Mouse (Mus musculus) embryonic facial prominence, embryonic 13.5 days (tissue): ENCODE measurements at regions not wholly inside any gene's neighbourhood (a gene's known extent, or its start where the extent isn't known, plus 50 kb on each side); places are given as distances from the start of the nearest gene placed in this dataset.

Experiments
- ATAC-seq: fragments of 200-750 bp; cut with Nextera tagmentation; 2 replicates; pipeline ENCODE4 v1.8.0; 2017; ENCODE audit warnings: low read depth; ENCODE audit not compliant: insufficient number of reproducible peaks, insufficient read depth, low FRiP score, low TSS enrichment
- H3K27ac ChIP-seq: fragments of 300-500 bp; sonication (generic); 2 replicates; pipeline ENCODE4 v1.5.1; 2015; ENCODE audit warnings: moderate library complexity, mild to moderate bottlenecking, inconsistent platforms
- H3K27me3 ChIP-seq: fragments of 300-500 bp; sonication (generic); 2 replicates; pipeline ENCODE4 v1.6.1; 2015; ENCODE audit warnings: mild to moderate bottlenecking, inconsistent platforms
- H3K36me3 ChIP-seq: fragments of 300-500 bp; sonication (generic); 2 replicates; pipeline ENCODE4 v1.6.1; 2015; ENCODE audit warnings: mild to moderate bottlenecking, inconsistent platforms
- H3K4me1 ChIP-seq: fragments of 300-500 bp; sonication (generic); 2 replicates; pipeline ENCODE4 v1.6.1; 2015; ENCODE audit warnings: inconsistent platforms
- H3K4me2 ChIP-seq: fragments of 300-500 bp; sonication (generic); 2 replicates; pipeline ENCODE4 v1.6.1; 2015; ENCODE audit warnings: moderate library complexity, mild to moderate bottlenecking, inconsistent platforms
- H3K4me3 ChIP-seq: fragments of 300-500 bp; sonication (generic); 2 replicates; pipeline ENCODE4 v1.5.1; 2015; ENCODE audit warnings: mild to moderate bottlenecking, inconsistent platforms
- H3K9ac ChIP-seq: fragments of 300-500 bp; sonication (generic); 2 replicates; pipeline ENCODE4 v1.6.1; 2015; ENCODE audit warnings: mild to moderate bottlenecking, inconsistent platforms
- H3K9me3 ChIP-seq: fragments of 300-500 bp; sonication (generic); 2 replicates; pipeline ENCODE4 v1.6.1; 2016; ENCODE audit warnings: inconsistent platforms
- WGBS: fragments of 180-500 bp; shearing (Covaris S2); methylation state at CpG from one replicate; pipeline ENCODE4 v1.1.7; 2015; ENCODE audit warnings: mixed read lengths; 5-methylcytosine and 5-hydroxymethylcytosine counted together

DNA sequence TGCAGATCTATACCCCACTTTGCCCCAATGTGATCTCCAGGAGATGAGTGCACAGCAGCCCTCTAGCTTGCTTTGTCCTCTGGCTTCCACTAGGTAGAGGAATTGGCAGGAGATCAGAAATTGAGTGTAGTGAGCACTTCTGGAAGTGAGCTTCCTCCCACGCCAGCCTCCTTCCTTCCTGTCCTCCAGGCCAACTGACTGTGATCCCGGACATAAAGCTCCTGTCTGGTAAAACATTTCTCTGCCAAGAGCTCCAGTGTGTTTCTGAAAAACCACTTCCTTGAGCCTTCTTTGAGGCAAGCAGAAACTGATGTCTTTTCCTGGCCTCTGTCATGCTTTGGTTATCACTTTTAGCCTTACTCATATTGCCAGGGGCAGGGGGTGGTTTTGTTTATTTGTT, 197.5 kb downstream of the Mreg start:
- H3K27ac ChIP-seq, result no peak overlapping the region
- no peak for ATAC-seq
- no peaks in the 10 kb centered on the region for H3K27me3 ChIP-seq
- H3K36me3 ChIP-seq, result no peaks in the 10 kb centered on the region
- 65% methylated on average over 2 of the region's 2 CpGs for WGBS
- no peak overlapping the region for H3K9ac ChIP-seq
- H3K4me3 ChIP-seq, result no peak overlapping the region
- peaks cover 27% of the 10 kb centered on the region for H3K4me1 ChIP-seq
- H3K9me3 ChIP-seq, result no peaks in the 10 kb centered on the region
- H3K4me2 ChIP-seq, result no peak overlapping the region

DNA sequence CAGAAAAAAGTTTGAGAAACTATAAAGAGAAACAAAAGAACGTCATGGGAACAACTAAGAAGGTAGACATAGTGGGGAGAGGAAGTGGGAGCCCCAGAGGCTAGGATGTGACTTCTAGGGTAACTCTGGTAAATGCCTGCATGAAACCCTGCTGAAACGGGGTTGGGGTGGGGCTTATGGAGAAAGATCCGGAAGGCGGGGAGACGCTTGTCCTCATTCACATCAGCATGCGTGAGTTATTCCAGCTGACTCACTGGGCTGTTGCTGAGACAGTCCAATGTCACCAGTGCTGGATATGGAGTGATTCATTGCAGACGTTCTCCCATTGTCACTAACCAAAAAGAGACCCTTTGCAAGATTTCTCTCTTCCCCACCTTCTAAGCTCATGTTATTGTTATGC, 198.2 kb downstream of the Mreg start:
- 88% methylated on average over 7 of the region's 7 CpGs for WGBS
- Histone ChIP-seq H3K9ac (no peak overlapping the region), H3K36me3 (no peaks in the 10 kb centered on the region), H3K27ac (no peak overlapping the region), H3K4me2 (no peak overlapping the region), H3K27me3 (no peaks in the 10 kb centered on the region), H3K4me3 (no peak overlapping the region), H3K4me1 (peaks cover 19% of the 10 kb centered on the region), H3K9me3 (no peaks in the 10 kb centered on the region)
- no peak for ATAC-seq

GRCm38 (mm10) chr1:72012710-72013109, 199.4 kb downstream of the Mreg start:
- H3K9me3 ChIP-seq, result no peaks in the 10 kb centered on the region
- H3K27ac ChIP-seq, result no peak overlapping the region
- no peaks in the 10 kb centered on the region for H3K36me3 ChIP-seq
- H3K4me1 ChIP-seq, result peaks cover 9% of the 10 kb centered on the region
- 77% methylated on average over 7 of the region's 7 CpGs for WGBS
- no peak overlapping the region for H3K9ac ChIP-seq
- H3K4me3 ChIP-seq, result no peak overlapping the region
- H3K4me2 ChIP-seq, result no peak overlapping the region
- H3K27me3 ChIP-seq, result no peaks in the 10 kb centered on the region
- no peak for ATAC-seq

- Histone ChIP-seq H3K27me3 (no peaks in the 10 kb centered on the region), H3K4me1 (peaks cover 3% of the 10 kb centered on the region), H3K4me2 (no peak overlapping the region), H3K9me3 (no peaks in the 10 kb centered on the region), H3K27ac (no peak overlapping the region), H3K9ac (no peak overlapping the region), H3K4me3 (no peak overlapping the region), H3K36me3 (no peaks in the 10 kb centered on the region)
- WGBS, result 48% methylated on average over 7 of the region's 7 CpGs
- ATAC-seq, result no peak
Observed at GRCm38 (mm10) chr1:72009270-72009928, 202.7 kb downstream of the Mreg start.

DNA sequence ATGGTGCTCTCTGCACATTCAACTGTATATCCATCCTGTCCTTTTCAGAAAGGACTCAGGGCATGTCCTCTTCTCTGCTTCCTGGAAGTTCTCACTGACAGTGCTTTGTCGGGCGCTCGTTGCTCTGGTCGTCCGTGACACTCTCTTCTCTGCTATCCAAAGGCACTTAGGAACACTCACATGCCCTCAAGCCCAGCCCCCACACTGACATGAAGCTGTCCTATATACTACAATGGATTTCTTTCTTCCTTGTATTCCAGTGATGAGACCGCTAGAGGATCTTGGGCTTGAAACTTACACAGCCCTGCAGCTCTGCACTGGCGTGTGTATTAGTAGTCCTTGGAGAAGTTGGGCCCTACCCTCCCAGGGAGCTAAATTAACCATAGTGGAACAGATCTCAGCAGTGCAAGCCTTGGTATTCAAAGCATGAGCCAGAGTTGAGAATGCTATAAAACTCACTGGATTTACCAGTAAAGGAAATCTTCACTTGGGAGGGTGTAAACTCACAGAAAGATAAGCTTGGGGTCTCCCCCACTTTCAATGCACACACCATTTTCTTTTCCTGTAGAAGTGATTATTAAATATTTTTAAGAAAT, 205.3 kb downstream of the Mreg start:
- Histone ChIP-seq H3K4me3 (no peak overlapping the region), H3K9me3 (no peaks in the 10 kb centered on the region), H3K4me1 (peaks cover 21% of the 10 kb centered on the region), H3K9ac (no peak overlapping the region), H3K4me2 (no peak overlapping the region), H3K27me3 (no peaks in the 10 kb centered on the region), H3K36me3 (no peaks in the 10 kb centered on the region), H3K27ac (no peak overlapping the region)
- WGBS, result 39% methylated on average over 7 of the region's 7 CpGs
- ATAC-seq, result no peak

- H3K27me3 ChIP-seq, result no peaks in the 10 kb centered on the region
- WGBS, result 28% methylated on average over 8 of the region's 8 CpGs
- peaks cover 22% of the 10 kb centered on the region for H3K4me1 ChIP-seq
- H3K9me3 ChIP-seq, result no peaks in the 10 kb centered on the region
- no peak overlapping the region for H3K4me3 ChIP-seq
- H3K36me3 ChIP-seq, result no peaks in the 10 kb centered on the region
- H3K4me2 ChIP-seq, result no peak overlapping the region
- ATAC-seq, result no peak
- H3K9ac ChIP-seq, result no peak overlapping the region
- no peak overlapping the region for H3K27ac ChIP-seq
Observed at GRCm38 (mm10) chr1:72005956-72006355, 206.2 kb downstream of the Mreg start.

- Histone ChIP-seq H3K4me2 (no peak overlapping the region), H3K36me3 (no peaks in the 10 kb centered on the region), H3K9ac (no peak overlapping the region), H3K9me3 (no peaks in the 10 kb centered on the region), H3K27ac (no peak overlapping the region), H3K27me3 (no peaks in the 10 kb centered on the region), H3K4me3 (no peak overlapping the region), H3K4me1 (peaks cover 22% of the 10 kb centered on the region)
- 76% methylated on average over 7 of the region's 7 CpGs for WGBS
- ATAC-seq, result no peak
Observed at GRCm38 (mm10) chr1:72005550-72005949, 206.6 kb downstream of the Mreg start.

GRCm38 (mm10) chr1:72003424-72004278, 208.5 kb downstream of the Mreg start:
- no peaks in the 10 kb centered on the region for H3K9me3 ChIP-seq
- H3K4me3 ChIP-seq, result no peak overlapping the region
- 78% methylated on average over 14 of the region's 14 CpGs for WGBS
- H3K27me3 ChIP-seq, result no peaks in the 10 kb centered on the region
- peaks cover 22% of the 10 kb centered on the region for H3K4me1 ChIP-seq
- ATAC-seq, result no peak
- no peak overlapping the region for H3K9ac ChIP-seq
- no peak overlapping the region; the same call in 1 of the 2 replicates for H3K27ac ChIP-seq
- H3K36me3 ChIP-seq, result no peaks in the 10 kb centered on the region
- H3K4me2 ChIP-seq, result no peak overlapping the region

DNA sequence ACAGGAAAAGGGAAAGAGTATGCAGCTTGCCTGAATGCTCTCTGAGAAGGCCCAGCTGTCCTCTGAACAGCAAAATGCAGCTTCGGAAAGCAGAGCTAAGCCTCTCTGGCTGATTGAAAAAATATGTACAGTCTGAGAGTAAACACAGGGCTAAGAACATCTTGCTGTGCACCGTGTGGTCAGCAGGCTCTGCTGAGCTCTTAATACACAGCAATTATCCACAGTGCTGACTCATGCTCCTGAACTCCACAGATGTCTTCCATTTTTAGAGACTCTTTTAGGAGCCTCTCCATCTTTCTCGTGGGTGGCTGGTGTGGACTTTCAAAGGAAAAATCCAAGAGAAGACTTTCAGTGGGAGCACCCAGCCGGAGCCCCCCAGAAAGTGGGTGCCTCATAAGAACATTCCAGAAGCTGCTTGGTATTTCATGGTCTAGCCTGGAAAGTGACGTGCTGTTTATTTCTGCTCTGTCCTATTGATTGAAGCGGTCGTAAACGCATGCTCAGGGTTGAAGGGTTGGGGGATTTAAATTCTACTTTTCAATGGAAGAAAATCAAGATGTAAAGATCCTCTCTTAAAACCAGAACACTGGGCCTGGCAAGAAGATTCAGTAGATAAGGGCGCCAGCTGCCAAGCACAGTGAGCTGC, 209.5 kb downstream of the Mreg start:
- Histone ChIP-seq H3K36me3 (no peaks in the 10 kb centered on the region), H3K4me2 (no peak overlapping the region), H3K27ac (peak overlapping the region; percentile 80), H3K27me3 (no peaks in the 10 kb centered on the region), H3K9me3 (no peaks in the 10 kb centered on the region), H3K4me1 (peaks cover 22% of the 10 kb centered on the region), H3K4me3 (no peak overlapping the region), H3K9ac (no peak overlapping the region)
- 34% methylated on average over 9 of the region's 9 CpGs for WGBS
- ATAC-seq, result peak; percentile 72

- WGBS, result 89% methylated on average over 2 of the region's 2 CpGs
- Histone ChIP-seq H3K4me2 (no peak overlapping the region), H3K9me3 (no peaks in the 10 kb centered on the region), H3K9ac (no peak overlapping the region), H3K4me3 (no peak overlapping the region), H3K27me3 (no peaks in the 10 kb centered on the region), H3K4me1 (peaks cover 19% of the 10 kb centered on the region), H3K36me3 (no peaks in the 10 kb centered on the region), H3K27ac (no peak overlapping the region)
- no peak for ATAC-seq
Observed at GRCm38 (mm10) chr1:72000741-72001140, 211.4 kb downstream of the Mreg start.

DNA sequence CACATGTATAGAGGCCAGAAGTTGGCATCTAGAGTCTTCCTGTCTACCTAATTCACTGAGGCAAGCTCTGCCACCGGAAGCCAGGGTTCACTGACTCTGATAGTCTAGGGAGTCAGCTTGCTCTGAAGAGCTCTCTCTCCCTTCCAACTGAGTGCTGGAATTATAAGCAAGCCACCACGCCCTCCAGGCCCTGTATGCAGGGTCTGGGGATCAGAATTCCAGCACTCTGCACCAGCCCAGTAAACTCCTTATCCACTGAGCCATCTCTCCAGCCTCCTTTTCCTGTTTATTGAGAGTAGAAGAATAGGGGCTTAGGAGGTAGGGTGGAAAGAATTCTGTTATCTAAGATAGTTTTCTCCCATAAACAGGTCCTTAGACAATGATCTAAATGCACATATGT, 215.3 kb downstream of the Mreg start:
- Histone ChIP-seq H3K36me3 (no peaks in the 10 kb centered on the region), H3K27me3 (no peaks in the 10 kb centered on the region), H3K9ac (no peak overlapping the region), H3K4me2 (no peak overlapping the region), H3K9me3 (no peaks in the 10 kb centered on the region), H3K27ac (no peak overlapping the region), H3K4me3 (no peak overlapping the region), H3K4me1 (peaks cover 2% of the 10 kb centered on the region)
- ATAC-seq, result no peak
- WGBS, result 63% methylated on average over 2 of the region's 2 CpGs
